Mouse (Mus musculus) liver, postnatal 0 days (tissue): ENCODE measurements around the gene Ccdc38. TPM values are rescaled to one million over a fixed set of nuclear protein-coding genes. Genes with fewer than 3 reads are reported as not detected.
A peak's percentile ranks its signal among the peaks of the same experiment; 100 is the strongest.

Experiments used
- ATAC-seq: fragments of 200-750 bp; cut with Nextera tagmentation; 2 replicates; pipeline ENCODE4 v1.8.0; 2017; ENCODE audit warnings: mild to moderate bottlenecking, moderate library complexity
- DNase-seq: peaks from one replicate; pipeline ENCODE4 v3.0.0-alpha.2; 2016
- H3K27ac ChIP-seq: fragments of 300-500 bp; sonication (generic); 2 replicates; pipeline ENCODE4 v1.5.1; 2014; ENCODE audit warnings: antibody characterized with exemption, moderate library complexity, mild to moderate bottlenecking, low read depth
- H3K27me3 ChIP-seq: fragments of 300-500 bp; sonication (generic); 2 replicates; pipeline ENCODE4 v1.6.1; 2014; ENCODE audit warnings: low read length, control low read depth, mixed read lengths; ENCODE audit not compliant: insufficient read depth
- H3K36me3 ChIP-seq: fragments of 300-500 bp; sonication (generic); replicated peaks from 2 replicates; pipeline ENCODE4 v1.6.1; 2014; ENCODE audit warnings: mild to moderate bottlenecking, control low read depth, low read length, moderate library complexity, mixed read lengths; ENCODE audit not compliant: insufficient read depth
- H3K4me1 ChIP-seq: fragments of 300-500 bp; sonication (generic); 2 replicates; pipeline ENCODE4 v1.6.1; 2014; ENCODE audit warnings: antibody characterized with exemption, mild to moderate bottlenecking, control low read depth; ENCODE audit not compliant: insufficient read depth
- H3K4me2 ChIP-seq: fragments of 300-500 bp; sonication (generic); 2 replicates; pipeline ENCODE4 v1.6.1; 2014; ENCODE audit warnings: low read depth, mild to moderate bottlenecking, low read length, moderate library complexity, mixed read lengths
- H3K4me3 ChIP-seq: fragments of 300-500 bp; sonication (generic); 2 replicates; pipeline ENCODE4 v1.5.1; 2014; ENCODE audit warnings: low read depth, low read length
- H3K9ac ChIP-seq: fragments of 300-500 bp; sonication (generic); replicated peaks from 2 replicates; pipeline ENCODE4 v1.6.1; 2014; ENCODE audit warnings: mild to moderate bottlenecking, moderate library complexity
- H3K9me3 ChIP-seq: fragments of 300-500 bp; sonication (generic); 2 replicates; pipeline ENCODE4 v1.6.1; 2016; ENCODE audit warnings: mild to moderate bottlenecking, control low read depth, low read length, mixed read lengths
- CTCF ChIP-seq: sonication (generic); IDR thresholded peaks from 2 replicates; pipeline ENCODE4 v1.5.1; 2016; ENCODE audit warnings: antibody characterized with exemption, low read depth
- EP300 ChIP-seq: IDR thresholded peaks from 2 replicates; pipeline ENCODE4 v1.6.1; 2016; ENCODE audit warnings: antibody characterized with exemption, low read depth, mild to moderate bottlenecking
- WGBS: fragments of 180-500 bp; shearing (Covaris S2); extraction: QIAGEN DNeasy Blood & Tissue Kit; methylation state at CpG from one replicate; pipeline ENCODE4 v1.1.7; 2014; ENCODE audit not compliant: insufficient replicate concordance; 5-methylcytosine and 5-hydroxymethylcytosine counted together
- polyA plus RNA-seq: library from polyadenylated mRNA; unstranded; fragments of >200 nt; fragmentation: Nextera tagmentation; extraction: Ambion mirVana; gene quantifications from 2 replicates; pipeline ENCODE4 v1.2.1, GENCODE M21; 2015

Ccdc38 gene
- polyA plus RNA-seq, 1 experiment from 2014 or later: 0.36 TPM

DNA sequence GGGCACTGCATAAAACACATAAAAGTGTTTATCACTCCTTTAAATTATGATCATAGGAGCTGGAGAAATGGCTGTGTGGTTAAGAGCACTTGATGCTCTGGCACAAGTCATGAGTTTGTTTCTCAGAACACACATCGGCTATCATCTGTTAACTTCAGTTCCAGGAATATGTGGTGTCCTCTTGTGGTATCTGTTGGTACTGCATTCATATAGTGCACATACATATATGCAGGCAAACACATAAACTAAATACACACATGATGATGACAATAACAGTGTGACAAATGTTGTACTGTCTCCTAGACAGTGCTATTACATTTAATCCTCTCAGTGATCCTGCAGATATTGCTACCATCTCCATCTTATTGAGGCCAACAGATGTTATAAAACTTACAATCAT, 62.8 kb downstream of the Ccdc38 start:
- 0 out of 2 replicates have a peak, but pooled peaks cover 3% of the 10 kb centered on the region for H3K9me3 ChIP-seq
- H3K27me3 ChIP-seq: no peaks in the 10 kb centered on the region
- no peak overlapping the region for H3K9ac ChIP-seq
- no peaks in the 10 kb centered on the region for H3K36me3 ChIP-seq
- TF ChIP-seq EP300 (no peak), CTCF (peak; percentile 35)
- H3K27ac ChIP-seq: no peak overlapping the region
- no peak overlapping the region for H3K4me2 ChIP-seq
- H3K4me3 ChIP-seq: no peak overlapping the region
- H3K4me1 ChIP-seq: no peaks in the 10 kb centered on the region
- DNase-seq (no peak), ATAC-seq (no peak)
- WGBS: 88% methylated on average over 1 of the region's 1 CpGs

DNA sequence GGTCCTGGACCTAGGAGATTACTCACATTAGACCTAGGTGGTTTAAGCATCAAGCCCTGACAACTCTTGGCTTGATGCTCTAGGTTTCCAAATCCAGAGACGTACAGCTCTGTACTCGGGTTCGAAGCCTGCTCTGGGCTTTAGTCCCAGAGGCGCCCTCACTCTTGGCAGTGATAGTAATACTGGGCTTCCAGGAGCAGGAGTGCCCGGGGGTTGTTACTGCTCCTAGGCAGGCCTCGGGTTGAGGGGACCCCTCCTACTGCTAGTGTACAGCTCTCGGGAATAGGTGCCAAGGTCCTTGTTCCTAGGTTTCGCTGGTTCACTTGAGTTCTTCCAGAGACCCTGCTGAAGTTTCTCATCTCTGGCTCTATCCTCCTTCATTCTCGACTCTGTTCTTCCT, 65.9 kb downstream of the Ccdc38 start:
- Histone ChIP-seq H3K4me2 (no peak overlapping the region), H3K4me1 (no peaks in the 10 kb centered on the region), H3K9me3 (peaks cover 12% of the 10 kb centered on the region), H3K36me3 (no peaks in the 10 kb centered on the region), H3K27ac (no peak overlapping the region), H3K4me3 (no peak overlapping the region), H3K9ac (no peak overlapping the region), H3K27me3 (no peaks in the 10 kb centered on the region)
- ATAC-seq (no peak), DNase-seq (no peak)
- TF ChIP-seq EP300: no peak
- TF ChIP-seq CTCF: no peak
- WGBS: 86% methylated on average over 9 of the region's 9 CpGs

DNA sequence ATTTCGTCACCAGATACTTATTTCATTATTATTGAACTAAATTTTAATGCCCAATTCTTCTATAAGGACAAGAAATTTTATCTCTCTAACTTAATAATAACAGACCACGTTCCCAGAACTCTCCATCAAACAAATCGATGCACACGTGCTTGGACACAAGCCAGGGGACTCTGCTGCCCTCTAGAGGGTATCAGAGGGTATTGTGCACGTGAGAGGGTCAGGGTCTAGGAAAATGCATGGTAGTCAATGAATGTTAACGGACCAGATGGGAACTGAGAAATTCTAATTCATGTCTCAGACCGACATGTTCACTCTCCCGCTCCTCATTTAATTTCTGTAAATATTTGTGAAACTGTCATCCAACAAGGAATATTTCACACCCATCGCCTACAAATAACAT, 67.6 kb downstream of the Ccdc38 start:
- Histone ChIP-seq H3K9me3 (peaks cover 12% of the 10 kb centered on the region), H3K4me2 (no peak overlapping the region), H3K36me3 (no peaks in the 10 kb centered on the region), H3K27me3 (no peaks in the 10 kb centered on the region), H3K4me1 (no peaks in the 10 kb centered on the region), H3K9ac (no peak overlapping the region), H3K27ac (no peak overlapping the region), H3K4me3 (no peak overlapping the region)
- WGBS: 70% methylated on average over 9 of the region's 9 CpGs
- DNase-seq (no peak), ATAC-seq (no peak)
- TF ChIP-seq CTCF: peak; percentile 58
- TF ChIP-seq EP300: no peak

DNA sequence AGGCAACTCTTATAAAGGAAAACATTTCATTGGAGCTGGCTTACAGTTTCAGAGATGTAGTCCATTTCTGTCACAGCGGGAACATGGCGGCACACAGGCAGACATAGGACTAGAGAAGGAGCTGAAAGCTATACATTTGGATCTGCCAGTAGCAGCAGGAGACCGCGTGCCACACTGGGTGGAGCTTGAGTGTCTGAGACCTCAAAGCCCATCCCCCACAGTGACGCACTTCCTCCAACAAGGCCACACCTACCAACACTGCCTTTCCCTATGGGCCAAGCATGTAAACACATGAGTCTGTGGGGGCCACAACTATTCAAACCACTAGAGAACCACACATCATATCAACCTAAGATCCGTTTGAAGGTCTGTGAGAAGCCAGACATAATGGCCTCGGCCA, 68.8 kb downstream of the Ccdc38 start:
- no peak overlapping the region for H3K4me2 ChIP-seq
- TF ChIP-seq EP300 (no peak), CTCF (no peak)
- no peak overlapping the region for H3K4me3 ChIP-seq
- DNase-seq (no peak), ATAC-seq (no peak)
- H3K4me1 ChIP-seq: no peaks in the 10 kb centered on the region
- H3K36me3 ChIP-seq: no peaks in the 10 kb centered on the region
- no peak overlapping the region for H3K9ac ChIP-seq
- no peak overlapping the region for H3K27ac ChIP-seq
- WGBS: 90% methylated on average over 7 of the region's 7 CpGs
- no peaks in the 10 kb centered on the region for H3K27me3 ChIP-seq
- H3K9me3 ChIP-seq: peaks cover 12% of the 10 kb centered on the region

DNA sequence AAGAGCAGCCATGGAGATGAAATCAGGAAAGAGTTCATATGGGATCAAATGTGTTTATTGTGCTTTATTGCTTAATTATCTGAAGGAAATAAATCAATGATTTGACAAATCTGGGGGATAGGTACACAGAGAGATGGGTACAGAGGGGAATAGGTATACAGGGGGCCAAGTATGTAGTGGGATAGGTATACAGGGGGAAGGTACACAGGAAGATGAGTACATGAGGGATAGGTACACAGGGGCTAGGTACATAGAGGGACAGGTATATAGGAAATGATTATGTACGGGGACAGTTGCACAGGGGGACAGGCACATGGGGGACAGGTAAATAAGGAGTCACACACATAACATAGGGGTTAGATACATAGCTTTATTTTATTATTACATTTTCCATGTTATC, 70.5 kb downstream of the Ccdc38 start:
- Histone ChIP-seq H3K27me3 (no peaks in the 10 kb centered on the region), H3K36me3 (no peaks in the 10 kb centered on the region)
- TF ChIP-seq CTCF: no peak
- no peak for TF ChIP-seq EP300

DNA sequence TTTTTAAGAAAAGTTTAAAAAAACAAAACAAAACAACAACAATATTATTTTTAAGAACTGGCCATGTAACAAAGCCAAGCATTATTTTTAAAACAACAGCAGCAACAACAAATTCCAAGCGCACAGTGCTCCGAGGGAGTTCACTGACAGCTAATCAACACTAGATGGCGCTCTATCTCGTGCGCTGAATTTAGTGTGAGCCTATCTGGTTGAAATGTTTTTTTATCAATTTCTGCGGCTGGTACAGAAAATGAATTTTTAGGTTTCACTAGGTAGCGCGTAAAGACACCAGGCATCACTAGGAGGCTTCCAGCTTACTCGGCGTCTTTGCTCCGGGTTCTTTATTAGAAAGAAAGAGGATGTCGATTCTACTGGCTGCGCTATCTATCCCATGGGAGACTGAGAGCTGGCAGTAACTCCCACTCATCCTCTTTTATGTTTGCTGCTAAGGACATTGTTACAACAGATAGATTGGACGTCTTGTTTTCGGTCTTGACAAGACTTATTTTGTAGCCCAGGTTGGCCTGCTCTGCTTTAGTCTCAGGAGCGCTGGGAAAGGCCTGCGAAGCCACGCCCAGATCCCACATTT, 71.1 kb downstream of the Ccdc38 start:
- Histone ChIP-seq H3K36me3 (no peaks in the 10 kb centered on the region), H3K4me1 (no peaks in the 10 kb centered on the region), H3K9me3 (peaks cover 12% of the 10 kb centered on the region), H3K27ac (no peak overlapping the region), H3K27me3 (no peaks in the 10 kb centered on the region), H3K4me3 (no peak overlapping the region), H3K9ac (no peak overlapping the region), H3K4me2 (no peak overlapping the region)
- DNase-seq: peak; percentile 51
- 42% methylated on average over 18 of the region's 18 CpGs for WGBS
- no peak; the same call in 1 of the 2 replicates for ATAC-seq
- TF ChIP-seq EP300 (no peak), CTCF (peak; percentile 95)

More for the DNA sequence above, 70.5 kb downstream of the Ccdc38 start:
- 97% methylated on average over 1 of the region's 1 CpGs for WGBS
- Histone ChIP-seq H3K4me1 (no peaks in the 10 kb centered on the region), H3K4me3 (no peak overlapping the region), H3K27ac (no peak overlapping the region), H3K9me3 (peaks cover 12% of the 10 kb centered on the region), H3K9ac (no peak overlapping the region), H3K4me2 (no peak overlapping the region)
- ATAC-seq (no peak), DNase-seq (no peak)
